12 mouse cellular contexts compared by ENCODE assay signal in the genomic region with DNA sequence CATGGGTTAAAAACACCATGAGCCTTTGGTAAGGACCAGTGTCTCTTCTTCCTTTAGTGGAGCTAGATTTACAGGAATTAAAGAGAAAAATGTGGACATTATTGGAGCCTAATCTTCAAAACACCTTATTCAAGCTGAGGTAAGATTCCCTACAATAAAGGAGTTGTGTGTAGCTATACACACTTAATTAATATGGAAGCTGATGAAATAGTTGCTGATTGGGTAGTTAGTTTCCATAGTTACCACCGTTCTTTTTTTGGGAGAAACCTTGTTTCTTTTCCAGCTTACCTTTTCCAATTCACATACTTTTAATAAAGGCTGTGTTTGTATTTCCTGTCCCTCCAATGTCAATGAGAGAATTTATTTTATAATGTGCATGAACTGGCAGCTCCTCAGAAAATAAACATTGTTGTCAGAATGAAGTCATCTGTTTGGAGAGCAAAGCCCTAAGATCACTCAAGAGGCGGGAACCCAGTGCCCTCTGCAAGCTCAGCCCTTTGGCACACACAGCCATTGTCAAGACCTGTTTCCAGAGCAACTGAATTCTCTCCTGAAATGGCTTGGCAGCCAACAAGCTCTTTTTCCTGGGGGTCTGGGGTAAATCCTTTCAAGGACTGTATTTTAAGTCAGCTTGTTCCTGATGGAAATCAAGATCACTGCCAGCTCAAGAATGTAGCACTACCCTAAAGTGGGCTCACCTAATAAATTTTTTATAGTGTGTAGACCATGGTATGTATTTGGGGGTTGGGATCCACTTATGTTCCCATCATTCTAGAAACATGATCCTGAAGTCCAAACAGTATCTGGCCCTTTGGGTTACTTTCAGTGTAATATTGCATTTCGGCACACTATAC.
A peak's percentile ranks its signal among the peaks of the same experiment; 100 is the strongest.
DNase-seq lines count a peak whose midpoint lies in the region; ATAC-seq and TF ChIP-seq lines count a peak whose summit lies in the region.
"Had no signal": no experiment of that assay in that cellular context is flagged by ENCODE, and none has a peak within 500 bp of the region (broad histone marks: within the 10 kb centered on the region; RNA-seq: fewer than 3 reads in every experiment).

No protein-coding gene starts in this region.

- TF ChIP-seq POLR2A in heart, adult 2 months (IDR thresholded peaks at IDR 0.05; ENCODE audit: insufficient read depth, low read depth, low read length): no peak

- peak; percentile 31 to 38 for DNase-seq in cerebellum, postnatal 10 days
- no peak for DNase-seq in cerebellum, adult 11 months
- peak; percentile 13 to 57 for DNase-seq in urinary bladder, adult 18-20 months (ENCODE audit: low spot score in 2 of 2)
- DNase-seq in urinary bladder, adult 2 months (ENCODE audit: low spot score): no peak
- peak; percentile 69 for DNase-seq in lung, postnatal 36 days
- DNase-seq in heart, adult 2 months: no peak
- DNase-seq in embryo, embryonic 10.5 days (ENCODE audit: low spot score): no peak
- DNase-seq: gastrocnemius, postnatal 25 days; layer of hippocampus, adult 9-11 months; liver, postnatal 0 days had no signal

- no peak for TF ChIP-seq CTCF in heart, adult 2 months (IDR thresholded peaks at IDR 0.05)

- no peak overlapping the region for H3K4me3 ChIP-seq in heart, adult 2 months
- H3K4me3 ChIP-seq: neural tube, embryonic 12.5 days had no signal

- no peak for ATAC-seq in erythroid progenitor cell, adult 5-6 weeks (replicated peaks; ENCODE audit: low FRiP score, poor library complexity, severe bottlenecking)
- ATAC-seq: liver, postnatal 0 days had no signal

- no peak overlapping the region for H3K9ac ChIP-seq in heart, adult 2 months (ENCODE audit: low read depth, low read length)
- H3K9ac ChIP-seq: liver, postnatal 0 days; neural tube, embryonic 12.5 days had no signal

- H3K79me2 ChIP-seq in heart, adult 2 months (replicated peaks; ENCODE audit: control insufficient read depth, insufficient read depth, low read length): no peaks in the 10 kb centered on the region

- 73% methylated on average over 3 of the region's 3 CpGs for WGBS in heart, adult 2 months

- H3K27me3 ChIP-seq in heart, adult 2 months (ENCODE audit: control insufficient read depth, insufficient read depth, low read length): no peaks in the 10 kb centered on the region
- H3K27me3 ChIP-seq: neural tube, embryonic 12.5 days had no signal

- no peak for TF ChIP-seq EP300 in heart, adult 2 months (IDR thresholded peaks at IDR 0.05; ENCODE audit: insufficient read depth, low read depth, low read length)

- intact Hi-C loops in heart, adult 2 months (cut with DNase I): no loop called here

- no peaks in the 10 kb centered on the region for H3K4me1 ChIP-seq in heart, adult 2 months (ENCODE audit: control insufficient read depth, insufficient read depth, low read length)
- H3K4me1 ChIP-seq: neural tube, embryonic 12.5 days had no signal

- H3K27ac ChIP-seq in heart, adult 2 months: no peak overlapping the region
- H3K27ac ChIP-seq: neural tube, embryonic 12.5 days had no signal

- H3K36me3 ChIP-seq in heart, adult 2 months (ENCODE audit: control insufficient read depth, insufficient read depth, low read length): no peaks in the 10 kb centered on the region
- H3K36me3 ChIP-seq: neural tube, embryonic 12.5 days had no signal

Comparison
In these comparisons a context has a peak if more than half of its experiments do, and no peak if none do; other contexts are left out.
1. DNase-seq: peak in cerebellum, postnatal 10 days (2 of 2), urinary bladder, adult 18-20 months (2 of 2) and lung, postnatal 36 days (single experiment); none in cerebellum, adult 11 months (single experiment), urinary bladder, adult 2 months (single experiment), heart, adult 2 months (0 of 2) and embryo, embryonic 10.5 days (single experiment).